Comparison of ENCODE assay signal across 9 mouse cellular contexts in genomic region chr10:128919966-128920365, GRCm38 (mm10). TPM values are rescaled to one million over a fixed set of nuclear protein-coding genes. Genes with fewer than 3 reads are reported as not detected.
A peak's percentile ranks its signal among the peaks of the same experiment; 100 is the strongest.
DNase-seq lines count a peak whose midpoint lies in the region; ATAC-seq and TF ChIP-seq lines count a peak whose summit lies in the region.
"Had no signal": no experiment of that assay in that cellular context is flagged by ENCODE, and none has a peak within 500 bp of the region (broad histone marks: within the 10 kb centered on the region; RNA-seq: fewer than 3 reads in every experiment).

No protein-coding gene starts in this region.

- H3K9ac ChIP-seq in heart, embryonic 16.5 days (ENCODE audit: low read length): no peak overlapping the region
- no peak overlapping the region for H3K9ac ChIP-seq in heart, embryonic 11.5 days (ENCODE audit: low read depth, low read length)
- no peak overlapping the region for H3K9ac ChIP-seq in midbrain, embryonic 11.5 days (ENCODE audit: low read length)
- no peak overlapping the region; the same call in 1 of the 2 replicates for H3K9ac ChIP-seq in hindbrain, postnatal 0 days (replicated peaks; ENCODE audit: low read length)

- no peak for DNase-seq in midbrain, embryonic 10.5 days (ENCODE audit: low spot score)
- DNase-seq in midbrain, embryonic 11.5 days (ENCODE audit: low spot score, missing footprints): no peak
- DNase-seq in hindbrain, postnatal 0 days (ENCODE audit: low spot score): no peak
- DNase-seq in thymus, postnatal 36 days: no peak
- DNase-seq in layer of hippocampus, adult 8-10 months (ENCODE audit: low spot score in 2 of 2): no peak
- DNase-seq: thymus, adult 18-20 months had no signal

- no peak for TF ChIP-seq CTCF in hindbrain, postnatal 0 days (IDR thresholded peaks at IDR 0.05; ENCODE audit: low read depth)

- peaks cover 28% of the 10 kb centered on the region for H3K4me1 ChIP-seq in heart, embryonic 16.5 days (ENCODE audit: control insufficient read depth, insufficient read depth, low read length)
- peaks cover 13% of the 10 kb centered on the region for H3K4me1 ChIP-seq in heart, embryonic 11.5 days (ENCODE audit: control insufficient read depth, insufficient read depth, low read length)
- H3K4me1 ChIP-seq in midbrain, embryonic 10.5 days: peaks cover 54% of the 10 kb centered on the region
- peaks cover 16% of the 10 kb centered on the region for H3K4me1 ChIP-seq in midbrain, embryonic 11.5 days (ENCODE audit: control insufficient read depth, insufficient read depth, low read length)
- H3K4me1 ChIP-seq in hindbrain, postnatal 0 days (ENCODE audit: insufficient read depth, low read length): peaks cover 23% of the 10 kb centered on the region

- H3K27me3 ChIP-seq in heart, embryonic 16.5 days (ENCODE audit: control insufficient read depth, insufficient read depth, low read length): no peaks in the 10 kb centered on the region
- H3K27me3 ChIP-seq in heart, embryonic 11.5 days (ENCODE audit: control insufficient read depth, insufficient read depth, low read length): no peaks in the 10 kb centered on the region
- H3K27me3 ChIP-seq in midbrain, embryonic 10.5 days (ENCODE audit: low read depth, poor library complexity, severe bottlenecking): no peaks in the 10 kb centered on the region
- no peaks in the 10 kb centered on the region for H3K27me3 ChIP-seq in midbrain, embryonic 11.5 days (ENCODE audit: control insufficient read depth, insufficient read depth, low read length)
- no peaks in the 10 kb centered on the region for H3K27me3 ChIP-seq in hindbrain, postnatal 0 days (ENCODE audit: insufficient read depth, low read length)

- peak overlapping the region; percentile 65; the same call in 1 of the 2 replicates for H3K27ac ChIP-seq in heart, embryonic 16.5 days (ENCODE audit: low read length)
- H3K27ac ChIP-seq in heart, embryonic 11.5 days (ENCODE audit: low read depth, low read length): no peak overlapping the region
- H3K27ac ChIP-seq in midbrain, embryonic 10.5 days (replicated peaks): peak overlapping the region; percentile 57
- no peak overlapping the region for H3K27ac ChIP-seq in midbrain, embryonic 11.5 days (ENCODE audit: low read depth, low read length)
- H3K27ac ChIP-seq in hindbrain, postnatal 0 days: peak overlapping the region; percentile 89

- WGBS in heart, embryonic 16.5 days: 64% methylated on average over 7 of the region's 7 CpGs
- WGBS in heart, embryonic 11.5 days (ENCODE audit: insufficient replicate concordance): 82% methylated on average over 7 of the region's 7 CpGs
- WGBS in midbrain, embryonic 10.5 days: 84% methylated on average over 7 of the region's 7 CpGs
- 77% methylated on average over 7 of the region's 7 CpGs for WGBS in midbrain, embryonic 11.5 days
- WGBS in hindbrain, postnatal 0 days: 75% methylated on average over 7 of the region's 7 CpGs

- H3K36me3 ChIP-seq in heart, embryonic 16.5 days (ENCODE audit: control insufficient read depth, insufficient read depth): peaks cover 9% of the 10 kb centered on the region; the same call in 1 of the 2 replicates
- H3K36me3 ChIP-seq in heart, embryonic 11.5 days (ENCODE audit: control insufficient read depth, insufficient read depth, low read length): peaks cover 3% of the 10 kb centered on the region; the same call in 1 of the 2 replicates
- peaks cover 29% of the 10 kb centered on the region for H3K36me3 ChIP-seq in midbrain, embryonic 10.5 days
- no peaks in the 10 kb centered on the region for H3K36me3 ChIP-seq in midbrain, embryonic 11.5 days (ENCODE audit: control insufficient read depth, insufficient read depth, low read length)
- no peaks in the 10 kb centered on the region; the same call in 1 of the 2 replicates for H3K36me3 ChIP-seq in hindbrain, postnatal 0 days (ENCODE audit: insufficient read depth, low read length)

- ATAC-seq in heart, embryonic 16.5 days (replicated peaks; ENCODE audit: extremely low read depth, insufficient read depth, low FRiP score): no peak
- ATAC-seq in heart, embryonic 11.5 days (replicated peaks; ENCODE audit: insufficient number of reproducible peaks, low FRiP score, low TSS enrichment): no peak
- ATAC-seq in midbrain, embryonic 11.5 days (ENCODE audit: low FRiP score): no peak
- ATAC-seq in hindbrain, postnatal 0 days: no peak

- no peak overlapping the region for H3K4me3 ChIP-seq in heart, embryonic 16.5 days (ENCODE audit: low read length)
- no peak overlapping the region for H3K4me3 ChIP-seq in heart, embryonic 11.5 days (ENCODE audit: low read depth, low read length)
- H3K4me3 ChIP-seq in midbrain, embryonic 10.5 days: no peak overlapping the region
- no peak overlapping the region for H3K4me3 ChIP-seq in midbrain, embryonic 11.5 days (ENCODE audit: low read depth, low read length)
- no peak overlapping the region for H3K4me3 ChIP-seq in hindbrain, postnatal 0 days (ENCODE audit: low read length)

- no peaks in the 10 kb centered on the region for H3K9me3 ChIP-seq in heart, embryonic 16.5 days (replicated peaks; ENCODE audit: control insufficient read depth, low read length)
- no peaks in the 10 kb centered on the region for H3K9me3 ChIP-seq in heart, embryonic 11.5 days (replicated peaks; ENCODE audit: control insufficient read depth, low read length)
- no peaks in the 10 kb centered on the region for H3K9me3 ChIP-seq in midbrain, embryonic 10.5 days (replicated peaks)
- no peaks in the 10 kb centered on the region for H3K9me3 ChIP-seq in midbrain, embryonic 11.5 days (ENCODE audit: control insufficient read depth, low read length)
- no peaks in the 10 kb centered on the region for H3K9me3 ChIP-seq in hindbrain, postnatal 0 days (ENCODE audit: low read length)

- H3K4me2 ChIP-seq in heart, embryonic 16.5 days (ENCODE audit: low read depth, low read length): no peak overlapping the region
- no peak overlapping the region for H3K4me2 ChIP-seq in heart, embryonic 11.5 days
- H3K4me2 ChIP-seq in midbrain, embryonic 11.5 days: no peak overlapping the region
- no peak overlapping the region for H3K4me2 ChIP-seq in hindbrain, postnatal 0 days (ENCODE audit: low read depth, low read length)

RNA-seq across cellular contexts. Expression of gene Rdh5, which starts 2.7 kb away (rescaled TPM):
- polyA plus RNA-seq in heart, embryonic 16.5 days (2015; fragmentation: Nextera tagmentation; extraction: Ambion mirVana): 13.0 and 14.6 TPM in 2 replicates
- 6.1 and 8.1 TPM in 2 replicates for polyA plus RNA-seq in heart, embryonic 11.5 days (2014; fragmentation: Nextera tagmentation; extraction: Ambion mirVana)
- 13.3 and 14.9 TPM in 2 replicates for polyA plus RNA-seq in midbrain, embryonic 10.5 days (2016; fragmentation: Nextera tagmentation; extraction: Ambion mirVana)
- polyA plus RNA-seq in midbrain, embryonic 11.5 days (2014; fragmentation: Nextera tagmentation; extraction: Ambion mirVana): 11.3 TPM in 2 replicates
- total RNA-seq in hindbrain, postnatal 0 days (2014; rRNA removed): 22.6 and 24.8 TPM in 2 replicates
- 21.0 and 29.2 TPM in 2 replicates for polyA plus RNA-seq in hindbrain, postnatal 0 days (2015; fragmentation: Nextera tagmentation; extraction: Ambion mirVana)
- 1 to 10 TPM; 4.5 to 7.8 (median 7.2) TPM for total RNA-seq in layer of hippocampus, adult 8-10 months (2022)

RNA-seq across cellular contexts. Expression of gene Bloc1s1, which starts 3.9 kb away (rescaled TPM):
- polyA plus RNA-seq in heart, embryonic 16.5 days (2015; fragmentation: Nextera tagmentation; extraction: Ambion mirVana): 224 and 225 TPM in 2 replicates
- polyA plus RNA-seq in heart, embryonic 11.5 days (2014; fragmentation: Nextera tagmentation; extraction: Ambion mirVana): 195 and 206 TPM in 2 replicates
- polyA plus RNA-seq in midbrain, embryonic 10.5 days (2016; fragmentation: Nextera tagmentation; extraction: Ambion mirVana): 216 and 236 TPM in 2 replicates
- 242 and 271 TPM in 2 replicates for polyA plus RNA-seq in midbrain, embryonic 11.5 days (2014; fragmentation: Nextera tagmentation; extraction: Ambion mirVana)
- total RNA-seq in hindbrain, postnatal 0 days (2014; rRNA removed): 70.9 and 97.6 TPM in 2 replicates
- 292 and 298 TPM in 2 replicates for polyA plus RNA-seq in hindbrain, postnatal 0 days (2015; fragmentation: Nextera tagmentation; extraction: Ambion mirVana)
- 100 to 1,000 TPM in 2 of 4 experiments, 10 to 100 TPM in 2; 69.0 to 104 (median 90.6) TPM for total RNA-seq in layer of hippocampus, adult 8-10 months (2022)

RNA-seq across cellular contexts. Expression of gene Itga7, which starts 13.7 kb away (rescaled TPM):
- polyA plus RNA-seq in heart, embryonic 16.5 days (2015; fragmentation: Nextera tagmentation; extraction: Ambion mirVana): 10.3 and 11.9 TPM in 2 replicates
- polyA plus RNA-seq in heart, embryonic 11.5 days (2014; fragmentation: Nextera tagmentation; extraction: Ambion mirVana): 0.43 and 0.79 TPM in 2 replicates
- 1.7 and 1.9 TPM in 2 replicates for polyA plus RNA-seq in midbrain, embryonic 10.5 days (2016; fragmentation: Nextera tagmentation; extraction: Ambion mirVana)
- polyA plus RNA-seq in midbrain, embryonic 11.5 days (2014; fragmentation: Nextera tagmentation; extraction: Ambion mirVana): 1.6 and 1.7 TPM in 2 replicates
- total RNA-seq in hindbrain, postnatal 0 days (2014; rRNA removed): 29.0 and 30.6 TPM in 2 replicates
- polyA plus RNA-seq in hindbrain, postnatal 0 days (2015; fragmentation: Nextera tagmentation; extraction: Ambion mirVana): 15.1 and 16.9 TPM in 2 replicates
- 10 to 100 TPM; 29.5 to 35.4 (median 31.6) TPM for total RNA-seq in layer of hippocampus, adult 8-10 months (2022)
- total RNA-seq: granulocyte monocyte progenitor cell, adult 5-6 weeks had no signal

RNA-seq across cellular contexts. Expression of gene Cd63, which starts 19.2 kb away (rescaled TPM):
- polyA plus RNA-seq in heart, embryonic 16.5 days (2015; fragmentation: Nextera tagmentation; extraction: Ambion mirVana): 402 and 430 TPM in 2 replicates
- polyA plus RNA-seq in heart, embryonic 11.5 days (2014; fragmentation: Nextera tagmentation; extraction: Ambion mirVana): 296 and 306 TPM in 2 replicates
- 195 and 196 TPM in 2 replicates for polyA plus RNA-seq in midbrain, embryonic 10.5 days (2016; fragmentation: Nextera tagmentation; extraction: Ambion mirVana)
- polyA plus RNA-seq in midbrain, embryonic 11.5 days (2014; fragmentation: Nextera tagmentation; extraction: Ambion mirVana): 168 and 177 TPM in 2 replicates
- total RNA-seq in hindbrain, postnatal 0 days (2014; rRNA removed): 35.2 and 40.9 TPM in 2 replicates
- polyA plus RNA-seq in hindbrain, postnatal 0 days (2015; fragmentation: Nextera tagmentation; extraction: Ambion mirVana): 417 and 436 TPM in 2 replicates
- total RNA-seq in layer of hippocampus, adult 8-10 months (2022): 100 to 1,000 TPM in 2 of 4 experiments, 10 to 100 TPM in 2; 76.9 to 199 (median 126) TPM

RNA-seq across cellular contexts. Expression of gene Gdf11, which starts 28.4 kb away (rescaled TPM):
- 1.7 and 2.0 TPM in 2 replicates for polyA plus RNA-seq in heart, embryonic 16.5 days (2015; fragmentation: Nextera tagmentation; extraction: Ambion mirVana)
- 4.1 and 4.5 TPM in 2 replicates for polyA plus RNA-seq in heart, embryonic 11.5 days (2014; fragmentation: Nextera tagmentation; extraction: Ambion mirVana)
- polyA plus RNA-seq in midbrain, embryonic 10.5 days (2016; fragmentation: Nextera tagmentation; extraction: Ambion mirVana): 9.5 and 10.5 TPM in 2 replicates
- polyA plus RNA-seq in midbrain, embryonic 11.5 days (2014; fragmentation: Nextera tagmentation; extraction: Ambion mirVana): 10.0 and 10.2 TPM in 2 replicates
- 15.9 and 18.8 TPM in 2 replicates for total RNA-seq in hindbrain, postnatal 0 days (2014; rRNA removed)
- polyA plus RNA-seq in hindbrain, postnatal 0 days (2015; fragmentation: Nextera tagmentation; extraction: Ambion mirVana): 6.7 and 7.6 TPM in 2 replicates
- total RNA-seq in layer of hippocampus, adult 8-10 months (2022): 10 to 100 TPM; 19.9 to 22.7 (median 22.3) TPM

Comparison
In these comparisons a context has a peak if more than half of its experiments do, and no peak if none do; other contexts are left out.
1. H3K27ac ChIP-seq: peak in heart, embryonic 16.5 days (single experiment), midbrain, embryonic 10.5 days (single experiment) and hindbrain, postnatal 0 days (single experiment); none in heart, embryonic 11.5 days (single experiment) and midbrain, embryonic 11.5 days (single experiment).